Mouse (Mus musculus): ENCODE data around the gene Rsrc2. TPM values are rescaled to one million over a fixed set of nuclear protein-coding genes. Genes with fewer than 3 reads are reported as not detected.
A peak's percentile ranks its signal among the peaks of the same experiment; 100 is the strongest.

The Rsrc2 gene
- total RNA-seq, 1 experiment from 2014 or later: 420 TPM

GRCm38 (mm10) chr5:123700625-123701024 is 48.6 kb downstream of the Rsrc2 start:
- ATAC-seq (ENCODE audit: extremely low read depth, insufficient number of reproducible peaks, low FRiP score, poor library complexity, severe bottlenecking): no peak

- ATAC-seq (ENCODE audit: extremely low read depth, insufficient number of reproducible peaks, low FRiP score, poor library complexity, severe bottlenecking): peak; percentile 76
Measured at GRCm38 (mm10) chr5:123699198-123699597, 50.0 kb downstream of the Rsrc2 start.

GRCm38 (mm10) chr5:123696961-123697360 is 52.3 kb downstream of the Rsrc2 start:
- no peak for ATAC-seq (ENCODE audit: extremely low read depth, insufficient number of reproducible peaks, low FRiP score, poor library complexity, severe bottlenecking)

- ATAC-seq (ENCODE audit: extremely low read depth, insufficient number of reproducible peaks, low FRiP score, poor library complexity, severe bottlenecking): no peak
Measured at GRCm38 (mm10) chr5:123696244-123696643, 53.0 kb downstream of the Rsrc2 start.

GRCm38 (mm10) chr5:123694468-123694867 is 54.7 kb downstream of the Rsrc2 start:
- no peak for ATAC-seq (ENCODE audit: extremely low read depth, insufficient number of reproducible peaks, low FRiP score, poor library complexity, severe bottlenecking)

GRCm38 (mm10) chr5:123684221-123685144 is 64.7 kb downstream of the Rsrc2 start, which contains the start of gene Clip1:
Clip1 (minus strand) TSS chr5:123684618.
- peak; percentile 25; the same call in 1 of the 2 replicates for ATAC-seq (ENCODE audit: extremely low read depth, insufficient number of reproducible peaks, low FRiP score, poor library complexity, severe bottlenecking)

- no peak for ATAC-seq (ENCODE audit: extremely low read depth, insufficient number of reproducible peaks, low FRiP score, poor library complexity, severe bottlenecking)
Measured at GRCm38 (mm10) chr5:123683377-123684220, 65.6 kb downstream of the Rsrc2 start.

DNA sequence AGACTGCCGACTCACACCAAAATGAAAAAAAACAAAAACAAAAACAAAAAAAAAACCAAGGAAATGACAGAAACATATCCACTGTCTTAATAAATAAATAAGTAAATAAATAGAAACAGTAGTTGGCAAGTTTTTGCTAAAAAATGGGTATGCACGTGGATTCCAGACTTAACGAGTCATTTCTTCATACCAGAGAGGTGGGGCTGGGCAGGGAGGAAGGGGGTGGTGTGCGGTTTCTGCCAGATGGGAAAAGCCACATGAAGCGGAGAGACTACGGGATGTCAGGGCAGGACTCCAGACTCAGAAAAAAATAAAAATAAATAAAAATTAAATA is 66.2 kb downstream of the Rsrc2 start:
- ATAC-seq (ENCODE audit: extremely low read depth, insufficient number of reproducible peaks, low FRiP score, poor library complexity, severe bottlenecking): no peak

- ATAC-seq (ENCODE audit: extremely low read depth, insufficient number of reproducible peaks, low FRiP score, poor library complexity, severe bottlenecking): peak; percentile 25; the same call in 1 of the 2 replicates
Measured at GRCm38 (mm10) chr5:123682372-123682771, 66.8 kb downstream of the Rsrc2 start.

GRCm38 (mm10) chr5:123679546-123680263 is 69.5 kb downstream of the Rsrc2 start:
- no peak for ATAC-seq (ENCODE audit: extremely low read depth, insufficient number of reproducible peaks, low FRiP score, poor library complexity, severe bottlenecking)

- ATAC-seq (ENCODE audit: extremely low read depth, insufficient number of reproducible peaks, low FRiP score, poor library complexity, severe bottlenecking): no peak
Measured at GRCm38 (mm10) chr5:123679106-123679505, 70.1 kb downstream of the Rsrc2 start.

Other genes with a start within 250 kb of the Rsrc2 start
- not detected in 2 replicates for gene B3gnt4, start 239.0 kb downstream of the Rsrc2 start, total RNA-seq (2017)
- gene Diablo, start 225.2 kb downstream of the Rsrc2 start, total RNA-seq (2017): 34.1 and 41.3 TPM in 2 replicates
- gene Gm49027, start 223.9 kb downstream of the Rsrc2 start, total RNA-seq (2017): not detected in 2 replicates
- 25.3 and 28.9 TPM in 2 replicates for gene Vps33a, start 176.4 kb downstream of the Rsrc2 start, total RNA-seq (2017)
- 186 and 205 TPM in 2 replicates for gene Clip1, start 64.8 kb downstream of the Rsrc2 start, total RNA-seq (2017)
- 78.0 and 87.7 TPM in 2 replicates for gene Zcchc8, start 28.3 kb downstream of the Rsrc2 start, total RNA-seq (2017)
- gene Kntc1, start 302 bp upstream of the Rsrc2 start, total RNA-seq (2017): 0.12 TPM in 1 of 2 replicates, not detected in the other
- 78.9 and 82.9 TPM in 2 replicates for gene Hcar2, start 116.1 kb upstream of the Rsrc2 start, total RNA-seq (2017)
- gene Hcar1, start 130.6 kb upstream of the Rsrc2 start, total RNA-seq (2017): not detected in 2 replicates
- 23.0 and 27.9 TPM in 2 replicates for gene Denr, start 157.8 kb upstream of the Rsrc2 start, total RNA-seq (2017)
- gene Gm43518, start 178.0 kb upstream of the Rsrc2 start, total RNA-seq (2017): 1.5 and 2.9 TPM in 2 replicates
- 5.8 and 8.6 TPM in 2 replicates for gene Ccdc62, start 181.3 kb upstream of the Rsrc2 start, total RNA-seq (2017)
- 144 and 175 TPM in 2 replicates for gene Hip1r, start 224.2 kb upstream of the Rsrc2 start, total RNA-seq (2017)

All from neutrophil, adult 5-6 weeks (primary cell).